Comparison of ENCODE assay signal across 8 mouse cellular contexts in genomic region chr11:6923917-6924316, GRCm38 (mm10).
A peak's percentile ranks its signal among the peaks of the same experiment; 100 is the strongest.
DNase-seq lines count a peak whose midpoint lies in the region; ATAC-seq lines count a peak whose summit lies in the region.

No protein-coding gene starts in this region.

- no peaks in the 10 kb centered on the region for H3K27me3 ChIP-seq in limb, embryonic 11.5 days (ENCODE audit: control insufficient read depth, insufficient read depth, low read length)

- H3K9ac ChIP-seq in limb, embryonic 11.5 days (ENCODE audit: low read length) = no peak overlapping the region

- peak; percentile 7 for DNase-seq in adrenal gland, postnatal 14 days
- DNase-seq in adrenal gland, adult 2 months = no peak
- peak; percentile 36 for DNase-seq in left cerebral cortex, postnatal 4 days
- DNase-seq in left cerebral cortex, adult 11 months (ENCODE audit: low spot score) = no peak
- peak; percentile 50 for DNase-seq in limb, embryonic 11.5 days (ENCODE audit: low spot score)
- DNase-seq in retina, postnatal 1 day = peak; percentile 69
- DNase-seq in T-cell, adult 2 months (ENCODE audit: low spot score) = no peak
- no peak for DNase-seq in frontal cortex, adult 2 months (ENCODE audit: extremely low spot score in 1 of 2, low spot score in 1 of 2)

- intact Hi-C loops in left cerebral cortex, postnatal 4 days (cut with DNase I) = no loop called here

- H3K4me1 ChIP-seq in limb, embryonic 11.5 days (ENCODE audit: control insufficient read depth, insufficient read depth, low read length) = 0 out of 2 replicates have a peak, but pooled peaks cover 3% of the 10 kb centered on the region

- H3K27ac ChIP-seq in limb, embryonic 11.5 days (replicated peaks; ENCODE audit: low read depth, low read length) = no peak overlapping the region

- no peaks in the 10 kb centered on the region for H3K9me3 ChIP-seq in limb, embryonic 11.5 days (ENCODE audit: control insufficient read depth, low read length)

- peak; percentile 47; the same call in 1 of the 2 replicates for ATAC-seq in limb, embryonic 11.5 days (ENCODE audit: insufficient number of reproducible peaks, low FRiP score, low TSS enrichment, low read depth)

- H3K4me2 ChIP-seq in limb, embryonic 11.5 days (ENCODE audit: low read depth, severe bottlenecking) = peak overlapping the region; percentile 30

- 5% methylated on average over 6 of the region's 6 CpGs for WGBS in limb, embryonic 11.5 days

- H3K36me3 ChIP-seq in limb, embryonic 11.5 days (ENCODE audit: control insufficient read depth, insufficient read depth, low read length) = no peaks in the 10 kb centered on the region

- H3K4me3 ChIP-seq in limb, embryonic 11.5 days (ENCODE audit: low read depth, low read length) = no peak overlapping the region

Comparison
In these comparisons a context has a peak if more than half of its experiments do, and no peak if none do; other contexts are left out.
1. DNase-seq: peak in adrenal gland, postnatal 14 days (single experiment), left cerebral cortex, postnatal 4 days (single experiment), limb, embryonic 11.5 days (single experiment) and retina, postnatal 1 day (single experiment); none in adrenal gland, adult 2 months (single experiment), left cerebral cortex, adult 11 months (single experiment), T-cell, adult 2 months (single experiment) and frontal cortex, adult 2 months (0 of 2).